Mouse (Mus musculus) neutrophil, adult 5-6 weeks (primary cell): ENCODE measurements around the gene Gstp1. TPM values are rescaled to one million over a fixed set of nuclear protein-coding genes. Genes with fewer than 3 reads are reported as not detected.

Source experiments
- ATAC-seq: fragments of 151-379, 151-347 bp; 2 replicates; pipeline ENCODE4 v1.8.0; 2017; ENCODE audit warnings: mild to moderate bottlenecking, moderate TSS enrichment; ENCODE audit not compliant: insufficient number of reproducible peaks, poor library complexity, low FRiP score, severe bottlenecking; ENCODE audit errors: extremely low read depth
- total RNA-seq: library from RNA; stranded (forward); fragments of 200-1000 nt; gene quantifications from 2 replicates; pipeline ENCODE4 v1.2.3, GENCODE M21; 2017

Gene Gstp1
- total RNA-seq, 1 experiment from 2014 or later, result 53.2 TPM

- ATAC-seq, result no peak
Measured at GRCm38 (mm10) chr19:3988750-3989149, 49.0 kb downstream of the Gstp1 start.

- no peak for ATAC-seq
Measured at GRCm38 (mm10) chr19:3988066-3988465, 49.7 kb downstream of the Gstp1 start.

GRCm38 (mm10) chr19:3986334-3986733 is 51.5 kb downstream of the Gstp1 start, which contains the start of gene Acy3:
Gene Acy3, plus strand, starts transcription at chr19:3986570.
- no peak for ATAC-seq

Other genes starting within 250 kb of the Gstp1 start
- gene Chka, start 186.2 kb downstream of the Gstp1 start, total RNA-seq, result 16.6 and 26.0 TPM in 2 replicates
- 158 and 167 TPM in 2 replicates for gene Tcirg1, start 130.9 kb downstream of the Gstp1 start, total RNA-seq
- 34.7 and 40.1 TPM in 2 replicates for gene Ndufs8, start 125.2 kb downstream of the Gstp1 start, total RNA-seq
- gene Aldh3b1, start 108.2 kb downstream of the Gstp1 start, total RNA-seq, result 78.5 and 85.2 TPM in 2 replicates
- gene Unc93b1, start 102.8 kb downstream of the Gstp1 start, total RNA-seq, result 628 and 632 TPM in 2 replicates
- not detected in 2 replicates for gene Aldh3b3, start 79.3 kb downstream of the Gstp1 start, total RNA-seq
- 0.25 TPM in 1 of 2 replicates, not detected in the other for gene Aldh3b2, start 65.7 kb downstream of the Gstp1 start, total RNA-seq
- gene Acy3, start 51.4 kb downstream of the Gstp1 start, total RNA-seq, result not detected in 2 replicates
- not detected in 2 replicates for gene Tbx10, start 45.2 kb downstream of the Gstp1 start, total RNA-seq
- gene Nudt8, start 37.4 kb downstream of the Gstp1 start, total RNA-seq, result 7.0 and 15.5 TPM in 2 replicates
- gene Gm49405, start 37.4 kb downstream of the Gstp1 start, total RNA-seq, result 6.2 and 7.5 TPM in 2 replicates
- 4.0 and 7.2 TPM in 2 replicates for gene Doc2g, start 34.7 kb downstream of the Gstp1 start, total RNA-seq
- gene Ndufv1, start 25.2 kb downstream of the Gstp1 start, total RNA-seq, result 63.9 and 64.6 TPM in 2 replicates
- 1.4 TPM in 1 of 2 replicates, not detected in the other for gene Gstp2, start 8.0 kb upstream of the Gstp1 start, total RNA-seq
- gene Gstp3, start 21.6 kb upstream of the Gstp1 start, total RNA-seq, result 22.6 and 23.6 TPM in 2 replicates
- not detected in 2 replicates for gene Cabp2, start 43.6 kb upstream of the Gstp1 start, total RNA-seq
- 202 and 205 TPM in 2 replicates for gene Cdk2ap2, start 59.2 kb upstream of the Gstp1 start, total RNA-seq
- gene Pitpnm1, start 62.0 kb upstream of the Gstp1 start, total RNA-seq, result 115 and 132 TPM in 2 replicates
- 53.9 and 61.6 TPM in 2 replicates for gene Aip, start 87.9 kb upstream of the Gstp1 start, total RNA-seq
- gene Gpr152, start 101.8 kb upstream of the Gstp1 start, total RNA-seq, result 0.12 and 0.23 TPM in 2 replicates
- 0.25 and 0.93 TPM in 2 replicates for gene Cabp4, start 106.0 kb upstream of the Gstp1 start, total RNA-seq
- 134 and 152 TPM in 2 replicates for gene Coro1b, start 110.6 kb upstream of the Gstp1 start, total RNA-seq
- 227 and 252 TPM in 2 replicates for gene Ptprcap, start 115.6 kb upstream of the Gstp1 start, total RNA-seq
- gene Rps6kb2, start 125.4 kb upstream of the Gstp1 start, total RNA-seq, result 34.0 and 45.2 TPM in 2 replicates
- 95.9 and 99.3 TPM in 2 replicates for gene Carns1, start 137.5 kb upstream of the Gstp1 start, total RNA-seq
- gene Tbc1d10c, start 153.3 kb upstream of the Gstp1 start, total RNA-seq, result 231 and 269 TPM in 2 replicates
- gene Ppp1ca, start 154.1 kb upstream of the Gstp1 start, total RNA-seq, result 535 and 541 TPM in 2 replicates
- gene Rad9a, start 163.7 kb upstream of the Gstp1 start, total RNA-seq, result 35.1 and 44.3 TPM in 2 replicates
- gene Clcf1, start 176.3 kb upstream of the Gstp1 start, total RNA-seq, result 52.0 and 61.9 TPM in 2 replicates
- gene AC109138.7, start 176.4 kb upstream of the Gstp1 start, total RNA-seq, result not detected in 2 replicates
- gene Pold4, start 193.9 kb upstream of the Gstp1 start, total RNA-seq, result 228 and 251 TPM in 2 replicates
- gene Ssh3, start 231.2 kb upstream of the Gstp1 start, total RNA-seq, result 48.0 and 59.8 TPM in 2 replicates
- 36.3 and 49.8 TPM in 2 replicates for gene Ankrd13d, start 245.2 kb upstream of the Gstp1 start, total RNA-seq